Mouse (Mus musculus) kidney, embryonic 15.5 days (tissue): Measurements from ENCODE around the gene Fam71f2. TPM values are rescaled to one million over a fixed set of nuclear protein-coding genes. Genes with fewer than 3 reads are reported as not detected.

Source experiments
- ATAC-seq: fragments of 200-750 bp; cut with Nextera tagmentation; replicated peaks from 2 replicates; pipeline ENCODE4 v1.8.0; 2017; ENCODE audit warnings: moderate TSS enrichment; ENCODE audit not compliant: low FRiP score
- H3K27ac ChIP-seq: fragments of 300-500 bp; sonication (generic); 2 replicates; pipeline ENCODE4 v1.5.1; 2015; ENCODE audit warnings: mild to moderate bottlenecking, inconsistent platforms
- H3K27me3 ChIP-seq: fragments of 300-500 bp; sonication (generic); 2 replicates; pipeline ENCODE4 v1.6.1; 2015; ENCODE audit warnings: inconsistent platforms
- H3K36me3 ChIP-seq: fragments of 300-500 bp; sonication (generic); 2 replicates; pipeline ENCODE4 v1.6.1; 2015; ENCODE audit warnings: inconsistent platforms
- H3K4me1 ChIP-seq: fragments of 300-500 bp; sonication (generic); 2 replicates; pipeline ENCODE4 v1.6.1; 2015; ENCODE audit warnings: inconsistent platforms
- H3K4me2 ChIP-seq: fragments of 300-500 bp; sonication (generic); 2 replicates; pipeline ENCODE4 v1.6.1; 2015; ENCODE audit warnings: moderate library complexity, mild to moderate bottlenecking, inconsistent platforms
- H3K4me3 ChIP-seq: fragments of 300-500 bp; sonication (generic); replicated peaks from 2 replicates; pipeline ENCODE4 v1.5.1; 2015; ENCODE audit warnings: mild to moderate bottlenecking, inconsistent platforms
- H3K9ac ChIP-seq: fragments of 300-500 bp; sonication (generic); 2 replicates; pipeline ENCODE4 v1.6.1; 2015; ENCODE audit warnings: mild to moderate bottlenecking, inconsistent platforms
- H3K9me3 ChIP-seq: fragments of 300-500 bp; sonication (generic); replicated peaks from 2 replicates; pipeline ENCODE4 v1.6.1; 2016; ENCODE audit warnings: inconsistent platforms
- WGBS: fragments of 180-500 bp; shearing (Covaris S2); methylation state at CpG from one replicate; pipeline ENCODE4 v1.1.7; 2015; ENCODE audit warnings: mixed read lengths; 5-methylcytosine and 5-hydroxymethylcytosine counted together
- polyA plus RNA-seq: library from polyadenylated mRNA; unstranded; fragments of >200 nt; fragmentation: Nextera tagmentation; extraction: Ambion mirVana; gene quantifications from 2 replicates; pipeline ENCODE4 v1.2.1, GENCODE M21; 2015

Gene Fam71f2
- polyA plus RNA-seq, 1 experiment from 2014 or later = 0.32 TPM

- Histone ChIP-seq H3K4me3 (no peak overlapping the region), H3K9me3 (no peaks in the 10 kb centered on the region), H3K27me3 (no peaks in the 10 kb centered on the region), H3K27ac (no peak overlapping the region), H3K36me3 (no peaks in the 10 kb centered on the region), H3K4me1 (peaks cover 8% of the 10 kb centered on the region; the same call in 1 of the 2 replicates), H3K4me2 (no peak overlapping the region), H3K9ac (no peak overlapping the region)
- 76% methylated on average over 7 of the region's 7 CpGs for WGBS
- no peak for ATAC-seq
Observed at GRCm38 (mm10) chr6:29286870-29287269, 7.5 kb downstream of the Fam71f2 start.

- Histone ChIP-seq H3K4me2 (no peak overlapping the region), H3K36me3 (no peaks in the 10 kb centered on the region), H3K27ac (peak overlapping the region; percentile 37), H3K9ac (no peak overlapping the region), H3K9me3 (no peaks in the 10 kb centered on the region), H3K4me1 (peaks cover 8% of the 10 kb centered on the region; the same call in 1 of the 2 replicates), H3K27me3 (no peaks in the 10 kb centered on the region), H3K4me3 (no peak overlapping the region)
- no peak for ATAC-seq
- 24% methylated on average over 6 of the region's 6 CpGs for WGBS
Observed at GRCm38 (mm10) chr6:29287481-29287880, 8.1 kb downstream of the Fam71f2 start.

- no peaks in the 10 kb centered on the region for H3K27me3 ChIP-seq
- no peak overlapping the region for H3K4me2 ChIP-seq
- no peak overlapping the region for H3K9ac ChIP-seq
- 42% methylated on average over 5 of the region's 5 CpGs for WGBS
- H3K27ac ChIP-seq = peak overlapping the region; percentile 37
- H3K4me3 ChIP-seq = no peak overlapping the region
- H3K4me1 ChIP-seq = peaks cover 8% of the 10 kb centered on the region; the same call in 1 of the 2 replicates
- no peak for ATAC-seq
- H3K36me3 ChIP-seq = no peaks in the 10 kb centered on the region
- H3K9me3 ChIP-seq = no peaks in the 10 kb centered on the region
Observed at GRCm38 (mm10) chr6:29287944-29288343, 8.6 kb downstream of the Fam71f2 start.

- Histone ChIP-seq H3K9ac (no peak overlapping the region), H3K27ac (no peak overlapping the region), H3K4me2 (no peak overlapping the region), H3K27me3 (no peaks in the 10 kb centered on the region), H3K4me3 (no peak overlapping the region), H3K4me1 (peaks cover 8% of the 10 kb centered on the region; the same call in 1 of the 2 replicates), H3K9me3 (no peaks in the 10 kb centered on the region), H3K36me3 (no peaks in the 10 kb centered on the region)
- 72% methylated on average over 6 of the region's 6 CpGs for WGBS
- no peak for ATAC-seq
Observed at GRCm38 (mm10) chr6:29288651-29289050, 9.3 kb downstream of the Fam71f2 start.

GRCm38 (mm10) chr6:29299112-29299511, 19.7 kb downstream of the Fam71f2 start:
- Histone ChIP-seq H3K36me3 (no peaks in the 10 kb centered on the region), H3K27ac (no peak overlapping the region), H3K4me1 (no peaks in the 10 kb centered on the region), H3K27me3 (no peaks in the 10 kb centered on the region), H3K4me2 (no peak overlapping the region), H3K4me3 (no peak overlapping the region), H3K9ac (no peak overlapping the region), H3K9me3 (no peaks in the 10 kb centered on the region)
- ATAC-seq = no peak
- WGBS = 65% methylated on average over 2 of the region's 2 CpGs

- ATAC-seq = no peak
- Histone ChIP-seq H3K27me3 (no peaks in the 10 kb centered on the region), H3K36me3 (no peaks in the 10 kb centered on the region), H3K9me3 (peaks cover 3% of the 10 kb centered on the region; the same call in 1 of the 2 replicates), H3K4me3 (no peak overlapping the region), H3K27ac (no peak overlapping the region), H3K4me2 (no peak overlapping the region), H3K9ac (no peak overlapping the region), H3K4me1 (no peaks in the 10 kb centered on the region)
Observed at GRCm38 (mm10) chr6:29303251-29303650, 23.9 kb downstream of the Fam71f2 start.

GRCm38 (mm10) chr6:29303726-29304125, 24.3 kb downstream of the Fam71f2 start:
- Histone ChIP-seq H3K4me1 (no peaks in the 10 kb centered on the region), H3K9ac (no peak overlapping the region), H3K4me3 (no peak overlapping the region), H3K36me3 (no peaks in the 10 kb centered on the region), H3K27me3 (no peaks in the 10 kb centered on the region), H3K4me2 (no peak overlapping the region), H3K27ac (no peak overlapping the region), H3K9me3 (peaks cover 3% of the 10 kb centered on the region; the same call in 1 of the 2 replicates)
- WGBS = 49% methylated on average over 5 of the region's 5 CpGs
- no peak for ATAC-seq

GRCm38 (mm10) chr6:29305462-29305861, 26.1 kb downstream of the Fam71f2 start:
- 90% methylated on average over 4 of the region's 4 CpGs for WGBS
- Histone ChIP-seq H3K36me3 (no peaks in the 10 kb centered on the region), H3K9ac (no peak overlapping the region), H3K27ac (no peak overlapping the region), H3K9me3 (peaks cover 3% of the 10 kb centered on the region; the same call in 1 of the 2 replicates), H3K4me1 (no peaks in the 10 kb centered on the region), H3K27me3 (no peaks in the 10 kb centered on the region), H3K4me3 (no peak overlapping the region), H3K4me2 (no peak overlapping the region)
- no peak for ATAC-seq

GRCm38 (mm10) chr6:29308846-29309605, 29.6 kb downstream of the Fam71f2 start:
- 89% methylated on average over 16 of the region's 16 CpGs for WGBS
- no peak overlapping the region for H3K9ac ChIP-seq
- H3K4me2 ChIP-seq = no peak overlapping the region
- no peaks in the 10 kb centered on the region for H3K27me3 ChIP-seq
- H3K4me3 ChIP-seq = no peak overlapping the region
- peaks cover 3% of the 10 kb centered on the region; the same call in 1 of the 2 replicates for H3K9me3 ChIP-seq
- H3K27ac ChIP-seq = no peak overlapping the region
- no peak for ATAC-seq
- no peaks in the 10 kb centered on the region; the same call in 1 of the 2 replicates for H3K4me1 ChIP-seq
- H3K36me3 ChIP-seq = no peaks in the 10 kb centered on the region

GRCm38 (mm10) chr6:29313690-29314202, 34.4 kb downstream of the Fam71f2 start:
- 71% methylated on average over 14 of the region's 14 CpGs for WGBS
- no peak overlapping the region for H3K27ac ChIP-seq
- peaks cover 9% of the 10 kb centered on the region for H3K4me1 ChIP-seq

GRCm38 (mm10) chr6:29317286-29317685, 37.9 kb downstream of the Fam71f2 start:
- H3K4me2 ChIP-seq = no peak overlapping the region
- H3K9ac ChIP-seq = no peak overlapping the region
- ATAC-seq = no peak
- 59% methylated on average over 2 of the region's 2 CpGs for WGBS
- no peak overlapping the region for H3K4me3 ChIP-seq
- no peaks in the 10 kb centered on the region for H3K36me3 ChIP-seq
- H3K27me3 ChIP-seq = no peaks in the 10 kb centered on the region
- H3K9me3 ChIP-seq = no peaks in the 10 kb centered on the region
- peaks cover 16% of the 10 kb centered on the region for H3K4me1 ChIP-seq
- peak overlapping the region; percentile 18; the same call in 1 of the 2 replicates for H3K27ac ChIP-seq

More at GRCm38 (mm10) chr6:29313690-29314202, 34.4 kb downstream of the Fam71f2 start:
- H3K9ac ChIP-seq = no peak overlapping the region
- H3K4me2 ChIP-seq = no peak overlapping the region
- no peaks in the 10 kb centered on the region for H3K9me3 ChIP-seq
- no peaks in the 10 kb centered on the region for H3K36me3 ChIP-seq
- H3K4me3 ChIP-seq = no peak overlapping the region
- ATAC-seq = no peak
- no peaks in the 10 kb centered on the region for H3K27me3 ChIP-seq

- Histone ChIP-seq H3K36me3 (no peaks in the 10 kb centered on the region), H3K27me3 (no peaks in the 10 kb centered on the region), H3K4me2 (no peak overlapping the region), H3K4me3 (no peak overlapping the region), H3K27ac (peak overlapping the region; percentile 18; the same call in 1 of the 2 replicates), H3K9me3 (no peaks in the 10 kb centered on the region), H3K9ac (no peak overlapping the region), H3K4me1 (peaks cover 16% of the 10 kb centered on the region)
- WGBS = 41% methylated on average over 3 of the region's 3 CpGs
- ATAC-seq = no peak
Observed at GRCm38 (mm10) chr6:29317941-29318340, 38.5 kb downstream of the Fam71f2 start.
